ENCODE assay signal across 24 mouse cellular contexts in genomic region chr3:149623851-149624532, GRCm38 (mm10).
A peak's percentile ranks its signal among the peaks of the same experiment; 100 is the strongest.
DNase-seq lines count a peak whose midpoint lies in the region; ATAC-seq and TF ChIP-seq lines count a peak whose summit lies in the region.
"Had no signal": no experiment of that assay in that cellular context is flagged by ENCODE, and none has a peak within 500 bp of the region (broad histone marks: within the 10 kb centered on the region; RNA-seq: fewer than 3 reads in every experiment).

No protein-coding gene starts in this region.

- ATAC-seq in CD4-positive, CD25-positive, alpha-beta regulatory T cell, adult 4 months = peak; percentile 54
- ATAC-seq in granulocyte monocyte progenitor cell, adult 5-6 weeks (replicated peaks; ENCODE audit: poor library complexity, severe bottlenecking) = peak; percentile 95
- no peak for ATAC-seq in hindbrain, postnatal 0 days
- ATAC-seq in cerebellum, adult (ENCODE audit: insufficient number of reproducible peaks, low FRiP score, low TSS enrichment) = no peak
- ATAC-seq: forebrain, embryonic 16.5 days; midbrain, embryonic 13.5 days had no signal

- no peaks in the 10 kb centered on the region for H3K27me3 ChIP-seq in hindbrain, postnatal 0 days (ENCODE audit: insufficient read depth, low read length)
- H3K27me3 ChIP-seq: embryonic facial prominence, embryonic 12.5 days; limb, embryonic 12.5 days; midbrain, embryonic 13.5 days had no signal

- no peak overlapping the region for H3K4me3 ChIP-seq in hindbrain, postnatal 0 days (ENCODE audit: low read length)
- H3K4me3 ChIP-seq: embryonic facial prominence, embryonic 12.5 days; heart, adult 2 months; limb, embryonic 12.5 days; midbrain, embryonic 13.5 days; myocyte had no signal

- no peaks in the 10 kb centered on the region for H3K36me3 ChIP-seq in hindbrain, postnatal 0 days (ENCODE audit: insufficient read depth, low read length)
- H3K36me3 ChIP-seq: embryonic facial prominence, embryonic 12.5 days; limb, embryonic 12.5 days; midbrain, embryonic 13.5 days had no signal

- no peak overlapping the region for H3K4me2 ChIP-seq in hindbrain, postnatal 0 days (ENCODE audit: low read depth, low read length)
- H3K4me2 ChIP-seq: embryonic facial prominence, embryonic 12.5 days; hindbrain, embryonic 14.5 days; limb, embryonic 12.5 days; midbrain, embryonic 13.5 days had no signal

- DNase-seq in lung, postnatal 25 days (ENCODE audit: low spot score) = peak; percentile 1
- no peak for DNase-seq in lung, adult 18-20 months
- peak; percentile 2 for DNase-seq in naive thymus-derived CD4-positive, alpha-beta T cell, adult 2 months (ENCODE audit: low read depth)
- DNase-seq in right cerebral cortex, postnatal 14 days = no peak
- no peak for DNase-seq in hindbrain, postnatal 0 days (ENCODE audit: low spot score)
- DNase-seq: cerebellum, adult 11-12 months; cerebellum, postnatal 36 days; gastrocnemius, postnatal 10 days; heart, adult 2 months; kidney, adult 11 months; kidney, postnatal 14 days; lung, postnatal 14 days; right cerebral cortex, adult 18-20 months; thymus, postnatal 36 days had no signal

- TF ChIP-seq CTCF in hindbrain, postnatal 0 days (IDR thresholded peaks at IDR 0.05; ENCODE audit: low read depth) = no peak

- WGBS in hindbrain, postnatal 0 days = 81% methylated on average over 4 of the region's 4 CpGs

- no peaks in the 10 kb centered on the region for H3K4me1 ChIP-seq in hindbrain, postnatal 0 days (ENCODE audit: insufficient read depth, low read length)
- H3K4me1 ChIP-seq: embryonic facial prominence, embryonic 12.5 days; limb, embryonic 12.5 days; midbrain, embryonic 13.5 days had no signal

- H3K27ac ChIP-seq in hindbrain, postnatal 0 days = no peak overlapping the region
- H3K27ac ChIP-seq: embryonic facial prominence, embryonic 12.5 days; heart, adult 2 months; hindbrain, embryonic 14.5 days; limb, embryonic 12.5 days; liver, embryonic 14.5 days; midbrain, embryonic 13.5 days had no signal

- no peak overlapping the region for H3K9ac ChIP-seq in hindbrain, postnatal 0 days (replicated peaks; ENCODE audit: low read length)
- H3K9ac ChIP-seq: embryonic facial prominence, embryonic 12.5 days; hindbrain, embryonic 14.5 days; limb, embryonic 12.5 days; liver, embryonic 14.5 days; midbrain, embryonic 13.5 days had no signal

- no peaks in the 10 kb centered on the region for H3K9me3 ChIP-seq in hindbrain, postnatal 0 days (ENCODE audit: low read length)
- H3K9me3 ChIP-seq: embryonic facial prominence, embryonic 12.5 days; limb, embryonic 12.5 days; midbrain, embryonic 13.5 days had no signal

Comparison
In these comparisons a context has a peak if more than half of its experiments do, and no peak if none do; other contexts are left out.
1. DNase-seq: peak in lung, postnatal 25 days (single experiment) and naive thymus-derived CD4-positive, alpha-beta T cell, adult 2 months (single experiment); none in lung, adult 18-20 months (0 of 2), right cerebral cortex, postnatal 14 days (single experiment) and hindbrain, postnatal 0 days (single experiment).
2. ATAC-seq: peak in CD4-positive, CD25-positive, alpha-beta regulatory T cell, adult 4 months (single experiment) and granulocyte monocyte progenitor cell, adult 5-6 weeks (single experiment); none in hindbrain, postnatal 0 days (single experiment) and cerebellum, adult (single experiment).